Mouse (Mus musculus): Measurements from ENCODE around the gene B4galt1.

DNA sequence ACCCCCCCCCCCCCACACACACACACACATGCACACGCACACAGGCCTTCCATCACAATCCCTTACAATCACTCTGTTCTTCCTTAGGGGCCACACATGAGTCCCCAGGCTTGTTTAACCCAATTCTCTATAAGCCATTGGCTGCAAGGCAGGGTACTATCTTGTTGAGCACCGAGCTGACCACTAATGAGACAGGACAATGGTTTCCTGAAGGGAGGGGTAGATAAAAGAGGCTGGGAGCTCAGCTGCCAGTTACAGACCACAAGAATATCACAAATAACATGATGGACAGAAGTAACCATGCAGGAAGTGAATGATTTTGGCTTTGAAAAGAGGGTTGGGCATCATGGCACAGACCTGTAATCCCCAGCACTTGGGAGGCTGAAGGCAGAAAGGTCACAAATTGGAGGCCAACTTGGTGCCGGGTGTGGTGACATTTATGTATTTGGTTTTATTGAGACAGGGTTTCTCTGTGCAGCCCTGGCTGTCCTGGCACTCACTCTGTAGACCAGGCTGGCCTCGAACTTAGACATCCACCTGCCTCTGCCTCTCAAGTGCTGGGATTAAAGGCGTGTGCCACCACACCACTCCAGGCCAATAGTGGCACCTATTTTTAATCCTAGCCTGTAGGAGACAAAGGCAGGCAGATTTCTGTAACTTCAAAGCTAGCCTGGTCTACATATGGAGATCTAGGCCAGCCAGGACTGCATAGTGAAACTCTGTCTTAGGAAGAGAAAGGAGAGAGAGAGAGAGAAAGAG, 21.2 kb upstream of the B4galt1 start:
- no peak for TF ChIP-seq POLR2A (IDR thresholded peaks at IDR 0.05; ENCODE audit: borderline replicate concordance, extremely low read depth, insufficient read depth, insufficient read length, poor library complexity, severe bottlenecking)
- TF ChIP-seq CTCF (IDR thresholded peaks at IDR 0.05; ENCODE audit: borderline replicate concordance, extremely low read depth, insufficient read depth, insufficient read length) = no peak
